Mouse (Mus musculus) ovary, postnatal 10 days (tissue): ENCODE measurements around the gene Tmem274.
A peak's percentile ranks its signal among the peaks of the same experiment; 100 is the strongest.

Source experiments
- DNase-seq: peaks from one replicate; pipeline ENCODE4 v3.0.0; 2022; ENCODE audit warnings: low spot score

Tmem274 gene

DNA sequence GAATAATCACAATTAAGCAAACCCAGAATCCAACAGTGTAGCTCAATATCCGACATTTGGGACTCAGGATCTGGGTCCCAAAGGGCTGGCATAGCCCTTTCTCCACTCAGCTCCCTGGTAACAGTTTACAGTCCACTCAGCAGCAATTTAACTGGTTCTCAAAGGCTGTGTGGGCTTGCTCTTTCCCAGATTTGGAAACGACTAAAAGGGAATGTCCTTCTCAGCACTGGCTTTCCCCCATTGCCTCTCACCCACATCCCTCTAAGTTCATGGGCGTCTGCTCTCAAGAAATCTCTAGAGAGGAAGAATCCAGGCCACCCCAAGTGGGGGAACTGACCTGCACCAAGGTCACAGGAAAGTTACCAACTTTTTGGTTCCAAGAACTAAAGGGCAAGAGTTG is 7.4 kb downstream of the Tmem274 start:
- no peak for DNase-seq

GRCm38 (mm10) chr4:149485053-149485824 is 8.1 kb downstream of the Tmem274 start, which contains the start of the genes Nmnat1 and Lzic:
Gene Nmnat1, minus strand, starts transcription at chr4:149485202.
Gene Lzic, plus strand, starts transcription at chr4:149485229.
- peak; percentile 88 for DNase-seq

DNA sequence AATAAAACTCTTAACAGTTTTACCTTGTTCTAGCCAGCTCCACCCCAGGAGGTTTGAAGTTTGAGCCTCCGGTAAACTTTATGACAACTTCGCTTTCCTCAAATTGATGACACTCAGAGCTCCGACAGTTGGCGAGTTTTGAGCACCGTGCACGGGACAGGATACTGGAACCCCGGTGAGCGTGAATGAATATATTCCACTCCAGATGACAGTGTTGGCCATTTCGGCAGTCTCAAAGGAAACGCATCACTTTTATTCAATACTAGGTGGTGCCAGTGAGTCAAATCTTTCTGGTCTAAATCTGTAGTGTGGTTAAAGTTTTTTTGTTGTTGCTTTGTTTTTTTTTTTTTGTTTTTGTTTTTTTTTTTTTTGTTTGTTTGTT is 8.6 kb downstream of the Tmem274 start:
- DNase-seq, result no peak

DNA sequence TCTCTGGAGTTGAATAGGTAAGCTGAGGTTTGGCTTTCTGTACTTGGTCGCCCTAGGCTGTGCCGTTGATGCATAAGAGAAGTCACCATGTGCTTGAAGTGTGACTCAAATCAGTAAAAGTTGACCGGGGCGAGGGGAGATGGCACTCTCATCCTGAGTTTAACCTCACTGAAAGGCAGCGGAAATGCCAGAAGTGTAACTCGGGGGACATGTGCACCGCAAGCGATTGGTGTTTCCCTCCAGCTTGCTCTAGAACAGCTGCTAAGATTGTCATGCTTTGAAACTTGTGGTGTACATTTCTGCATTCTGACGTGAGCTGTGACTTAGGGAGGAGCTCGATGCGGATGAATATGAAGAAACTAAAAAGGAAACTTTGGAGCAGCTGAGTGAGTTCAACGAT is 10.6 kb downstream of the Tmem274 start:
- DNase-seq, result no peak

- DNase-seq, result no peak
Measured at GRCm38 (mm10) chr4:149489415-149490240, 12.4 kb downstream of the Tmem274 start.

DNA sequence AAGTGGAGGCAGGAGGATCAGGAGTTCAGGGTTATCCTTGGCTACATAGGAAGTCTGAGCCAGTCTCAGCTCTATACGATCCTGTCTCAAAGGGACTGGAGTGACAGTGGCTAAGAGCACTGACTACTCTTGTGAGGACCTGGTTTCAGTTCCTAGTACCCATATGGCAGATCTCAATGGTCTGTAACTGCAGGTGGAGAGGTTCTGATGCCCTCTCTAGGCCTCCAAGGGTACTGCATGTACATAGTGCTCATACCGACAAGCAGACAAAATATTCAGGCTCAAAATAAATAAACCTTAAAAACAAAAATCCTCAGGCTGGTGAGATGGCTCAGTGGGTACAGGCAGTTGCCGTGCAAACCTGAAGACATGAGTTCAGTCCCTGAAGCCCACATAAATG is 14.0 kb downstream of the Tmem274 start:
- DNase-seq, result no peak

GRCm38 (mm10) chr4:149496612-149497011 is 19.4 kb downstream of the Tmem274 start:
- DNase-seq, result no peak

DNA sequence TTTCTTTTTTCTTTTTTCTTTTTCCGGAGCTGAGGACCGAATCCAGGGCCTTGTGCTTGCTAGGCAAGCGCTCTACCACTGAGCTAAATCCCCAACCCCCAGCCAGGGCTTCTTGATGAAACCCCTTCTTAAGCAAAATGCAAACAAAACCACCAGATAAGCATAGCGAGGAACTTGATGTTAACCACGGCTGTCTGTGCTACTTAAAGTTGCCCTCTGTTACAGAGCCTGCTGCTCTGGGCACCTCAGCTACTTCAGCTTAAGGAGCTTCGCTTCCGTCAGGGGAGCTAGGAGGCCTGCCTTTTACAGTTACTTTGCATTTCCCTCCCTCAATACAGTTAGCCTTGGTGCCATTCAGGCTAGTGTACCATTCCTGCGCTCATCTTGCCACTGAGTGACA is 21.7 kb downstream of the Tmem274 start:
- DNase-seq, result no peak

GRCm38 (mm10) chr4:149499790-149500189 is 22.6 kb downstream of the Tmem274 start:
- DNase-seq, result no peak

GRCm38 (mm10) chr4:149504363-149504762 is 27.2 kb downstream of the Tmem274 start:
- DNase-seq, result no peak

DNA sequence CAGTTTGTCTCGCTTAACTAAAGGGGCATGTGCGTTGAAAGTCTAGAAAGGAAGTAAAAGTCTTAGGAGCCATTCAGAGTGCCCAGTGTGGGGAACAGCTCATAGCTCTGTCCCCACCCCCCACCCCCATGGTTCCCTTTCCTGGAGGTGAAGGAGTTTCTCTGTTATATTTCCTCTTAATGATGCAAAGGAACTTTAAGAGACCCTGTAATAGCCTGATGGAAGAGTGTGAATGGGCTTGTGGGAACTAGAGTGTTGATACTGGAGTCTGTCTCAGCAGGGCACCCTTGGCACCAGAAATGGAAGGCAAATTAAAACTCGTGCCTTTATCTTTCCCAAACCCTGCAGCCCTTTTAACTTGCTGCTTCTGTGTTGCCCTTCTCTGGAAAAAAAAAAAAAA is 27.7 kb downstream of the Tmem274 start:
- no peak for DNase-seq

DNA sequence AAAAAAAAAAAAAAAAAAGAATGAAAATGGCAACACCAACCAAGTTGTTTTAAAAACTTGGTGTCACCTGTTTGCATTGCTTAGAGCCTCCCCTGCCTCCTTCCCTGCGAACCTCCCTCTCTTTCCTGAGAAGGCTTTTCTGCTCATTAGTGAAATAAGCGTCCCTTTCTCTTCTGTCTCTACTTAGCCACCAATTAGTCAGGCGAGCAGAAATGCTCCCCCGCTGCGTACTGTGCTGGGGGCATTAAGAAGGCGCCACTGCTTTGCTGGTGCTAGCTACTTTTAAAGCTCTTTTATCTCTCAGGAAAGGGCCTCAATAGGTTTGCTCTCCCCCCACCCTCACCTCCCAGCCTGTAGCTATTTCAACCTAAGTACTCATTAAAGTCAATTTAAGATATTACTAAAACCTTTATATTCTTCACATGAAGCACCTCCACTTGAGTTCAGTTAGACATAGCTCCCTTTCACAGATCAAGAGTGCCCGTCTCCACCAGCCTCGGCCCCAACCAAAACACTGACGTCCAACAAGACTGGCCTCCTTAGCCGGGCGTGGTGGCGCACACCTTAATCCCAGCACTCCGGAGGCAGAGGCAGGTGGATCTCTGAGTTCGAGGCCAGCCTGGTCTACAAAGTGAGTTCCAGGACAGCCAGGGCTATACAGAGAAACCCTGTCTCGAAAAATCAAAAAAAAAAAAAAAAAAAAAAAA is 28.2 kb downstream of the Tmem274 start:
- no peak for DNase-seq

DNA sequence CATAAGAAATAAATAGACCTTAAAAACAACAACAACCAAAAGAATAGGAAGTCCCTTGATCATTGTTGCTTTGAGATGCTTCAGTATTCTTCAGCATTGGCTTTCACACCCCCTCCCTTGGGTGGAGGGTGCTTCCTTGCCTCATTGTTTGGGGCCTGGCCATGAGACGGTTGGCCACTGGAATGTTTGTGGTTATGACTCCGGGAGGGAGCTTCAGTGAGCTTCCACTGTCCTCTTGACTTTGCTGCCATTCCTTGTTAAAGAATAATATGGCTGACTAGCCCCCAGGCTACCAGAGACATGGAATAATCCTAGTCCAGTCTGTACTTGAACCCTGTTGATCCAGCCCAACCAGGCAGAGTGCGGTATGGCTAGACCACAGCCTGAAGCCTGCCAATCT is 29.7 kb downstream of the Tmem274 start:
- no peak for DNase-seq

- no peak for DNase-seq
Measured at GRCm38 (mm10) chr4:149511221-149511646, 34.1 kb downstream of the Tmem274 start.

- no peak for DNase-seq
Measured at GRCm38 (mm10) chr4:149512072-149512471, 34.9 kb downstream of the Tmem274 start.

- no peak for DNase-seq
Measured at GRCm38 (mm10) chr4:149515706-149516105, 38.5 kb downstream of the Tmem274 start.

GRCm38 (mm10) chr4:149517868-149518340 is 40.7 kb downstream of the Tmem274 start, which contains the start of gene Ctnnbip1:
Gene Ctnnbip1, plus strand, starts transcription at chr4:149518236.
- peak; percentile 90 for DNase-seq

- no peak for DNase-seq
Measured at GRCm38 (mm10) chr4:149518351-149519220, 41.4 kb downstream of the Tmem274 start.

- no peak for DNase-seq
Measured at GRCm38 (mm10) chr4:149521258-149521657, 44.1 kb downstream of the Tmem274 start.

- no peak for DNase-seq
Measured at GRCm38 (mm10) chr4:149523961-149524360, 46.8 kb downstream of the Tmem274 start.

GRCm38 (mm10) chr4:149525170-149525569 is 48.0 kb downstream of the Tmem274 start:
- no peak for DNase-seq
